Mouse (Mus musculus) lung, adult 2 months (tissue): ENCODE results near the gene Hdac9.

ENCODE experiments used
- CTCF ChIP-seq: fragments of 200-500 bp; IDR thresholded peaks from 2 replicates; pipeline ENCODE4 v1.5.1; 2011; ENCODE audit warnings: mild to moderate bottlenecking, low read length, control low read depth; ENCODE audit not compliant: insufficient read depth
- POLR2A ChIP-seq: fragments of 200-500 bp; IDR thresholded peaks from 2 replicates; pipeline ENCODE4 v1.6.1; 2011; ENCODE audit warnings: low read depth, mild to moderate bottlenecking, control low read depth, low read length, borderline replicate concordance; ENCODE audit errors: extremely low read depth

GRCm38 (mm10) chr12:34677110-34677509 is 239.8 kb downstream of the Hdac9 start:
- TF ChIP-seq POLR2A (no peak), CTCF (no peak)
